Mouse (Mus musculus) hindbrain, postnatal 0 days (tissue): ENCODE data around the gene Atp2a2. TPM values are rescaled to one million over a fixed set of nuclear protein-coding genes. Genes with fewer than 3 reads are reported as not detected.

Source experiments
- ATAC-seq: fragments of 200-750 bp; cut with Nextera tagmentation; 2 replicates; pipeline ENCODE4 v1.8.0; 2017; ENCODE audit warnings: mild to moderate bottlenecking, moderate TSS enrichment, moderate library complexity
- DNase-seq: peaks from one replicate; pipeline ENCODE4 v3.0.0-alpha.2; 2015; ENCODE audit warnings: low spot score
- H3K27ac ChIP-seq: fragments of 300-500 bp; sonication (generic); 2 replicates; pipeline ENCODE4 v1.5.1; 2014; ENCODE audit warnings: mild to moderate bottlenecking
- H3K27me3 ChIP-seq: fragments of 300-500 bp; sonication (generic); 2 replicates; pipeline ENCODE4 v1.6.1; 2014; ENCODE audit warnings: low read length, mixed read lengths; ENCODE audit not compliant: insufficient read depth
- H3K36me3 ChIP-seq: fragments of 300-500 bp; sonication (generic); 2 replicates; pipeline ENCODE4 v1.6.1; 2014; ENCODE audit warnings: low read length, mixed read lengths; ENCODE audit not compliant: insufficient read depth
- H3K4me1 ChIP-seq: fragments of 300-500 bp; sonication (generic); 2 replicates; pipeline ENCODE4 v1.6.1; 2014; ENCODE audit warnings: antibody characterized with exemption, low read length, mixed read lengths; ENCODE audit not compliant: insufficient read depth
- H3K4me2 ChIP-seq: fragments of 300-500 bp; sonication (generic); 2 replicates; pipeline ENCODE4 v1.6.1; 2014; ENCODE audit warnings: low read depth, mild to moderate bottlenecking, low read length, moderate library complexity, mixed read lengths
- H3K4me3 ChIP-seq: fragments of 300-500 bp; sonication (generic); 2 replicates; pipeline ENCODE4 v1.5.1; 2014; ENCODE audit warnings: low read length
- H3K9ac ChIP-seq: fragments of 300-500 bp; sonication (generic); replicated peaks from 2 replicates; pipeline ENCODE4 v1.6.1; 2014; ENCODE audit warnings: mild to moderate bottlenecking, low read length, moderate library complexity, mixed read lengths
- H3K9me3 ChIP-seq: fragments of 300-500 bp; sonication (generic); 2 replicates; pipeline ENCODE4 v1.6.1; 2016; ENCODE audit warnings: low read length, mixed read lengths
- CTCF ChIP-seq: IDR thresholded peaks from 2 replicates; pipeline ENCODE4 v1.5.1; 2016; ENCODE audit warnings: antibody characterized with exemption, control low read depth, low read depth
- WGBS: fragments of 180-500 bp; shearing (Covaris S2); extraction: QIAGEN DNeasy Blood & Tissue Kit; methylation state at CpG from one replicate; pipeline ENCODE4 v1.1.7; 2014; 5-methylcytosine and 5-hydroxymethylcytosine counted together
- polyA plus RNA-seq: library from polyadenylated mRNA; unstranded; fragments of >200 nt; fragmentation: Nextera tagmentation; extraction: Ambion mirVana; gene quantifications from 2 replicates; pipeline ENCODE4 v1.2.1, GENCODE M21; 2015
- total RNA-seq: library from RNA; depleted of rRNA; stranded (reverse); fragments of >200 nt; gene quantifications from 2 replicates; pipeline ENCODE4 v1.2.3, GENCODE M21; 2014

The Atp2a2 gene
- total and polyA plus RNA-seq, 2 experiments from 2014 or later = 47.4 to 200 TPM

- H3K4me3 ChIP-seq = no peak overlapping the region
- H3K9ac ChIP-seq = no peak overlapping the region
- 70% methylated on average over 23 of the region's 23 CpGs for WGBS
- H3K4me2 ChIP-seq = no peak overlapping the region
- no peaks in the 10 kb centered on the region for H3K27me3 ChIP-seq
- no peak; the same call in 1 of the 2 replicates for TF ChIP-seq CTCF
- ATAC-seq = no peak
- DNase-seq = no peak
- H3K9me3 ChIP-seq = no peaks in the 10 kb centered on the region
- H3K27ac ChIP-seq = no peak overlapping the region
- H3K4me1 ChIP-seq = no peaks in the 10 kb centered on the region
- no peaks in the 10 kb centered on the region for H3K36me3 ChIP-seq
Measured at GRCm38 (mm10) chr5:122520254-122521129, 18.5 kb upstream of the Atp2a2 start.

- no peak for TF ChIP-seq CTCF
- no peaks in the 10 kb centered on the region; the same call in 1 of the 2 replicates for H3K4me1 ChIP-seq
- no peaks in the 10 kb centered on the region for H3K36me3 ChIP-seq
- 52% methylated on average over 7 of the region's 7 CpGs for WGBS
- H3K9me3 ChIP-seq = no peaks in the 10 kb centered on the region
- ATAC-seq (no peak), DNase-seq (no peak)
- H3K27me3 ChIP-seq = no peaks in the 10 kb centered on the region
- no peak overlapping the region for H3K4me2 ChIP-seq
- no peak overlapping the region for H3K27ac ChIP-seq
- no peak overlapping the region for H3K4me3 ChIP-seq
- no peak overlapping the region for H3K9ac ChIP-seq
Measured at GRCm38 (mm10) chr5:122519043-122519660, 17.1 kb upstream of the Atp2a2 start.

GRCm38 (mm10) chr5:122518247-122518646 lies 16.2 kb upstream of the Atp2a2 start:
- Histone ChIP-seq H3K4me2 (no peak overlapping the region), H3K27me3 (no peaks in the 10 kb centered on the region), H3K9me3 (no peaks in the 10 kb centered on the region), H3K4me3 (no peak overlapping the region), H3K36me3 (no peaks in the 10 kb centered on the region), H3K4me1 (no peaks in the 10 kb centered on the region; the same call in 1 of the 2 replicates), H3K9ac (no peak overlapping the region), H3K27ac (no peak overlapping the region)
- TF ChIP-seq CTCF = no peak
- WGBS = 23% methylated on average over 8 of the region's 8 CpGs
- ATAC-seq = no peak
- DNase-seq = no peak

GRCm38 (mm10) chr5:122516901-122517300 lies 14.9 kb upstream of the Atp2a2 start:
- Histone ChIP-seq H3K27ac (no peak overlapping the region), H3K9ac (no peak overlapping the region), H3K27me3 (no peaks in the 10 kb centered on the region), H3K9me3 (no peaks in the 10 kb centered on the region), H3K36me3 (no peaks in the 10 kb centered on the region), H3K4me2 (no peak overlapping the region), H3K4me1 (no peaks in the 10 kb centered on the region; the same call in 1 of the 2 replicates), H3K4me3 (no peak overlapping the region)
- DNase-seq (no peak), ATAC-seq (no peak)
- TF ChIP-seq CTCF = no peak
- 87% methylated on average over 5 of the region's 5 CpGs for WGBS

DNA sequence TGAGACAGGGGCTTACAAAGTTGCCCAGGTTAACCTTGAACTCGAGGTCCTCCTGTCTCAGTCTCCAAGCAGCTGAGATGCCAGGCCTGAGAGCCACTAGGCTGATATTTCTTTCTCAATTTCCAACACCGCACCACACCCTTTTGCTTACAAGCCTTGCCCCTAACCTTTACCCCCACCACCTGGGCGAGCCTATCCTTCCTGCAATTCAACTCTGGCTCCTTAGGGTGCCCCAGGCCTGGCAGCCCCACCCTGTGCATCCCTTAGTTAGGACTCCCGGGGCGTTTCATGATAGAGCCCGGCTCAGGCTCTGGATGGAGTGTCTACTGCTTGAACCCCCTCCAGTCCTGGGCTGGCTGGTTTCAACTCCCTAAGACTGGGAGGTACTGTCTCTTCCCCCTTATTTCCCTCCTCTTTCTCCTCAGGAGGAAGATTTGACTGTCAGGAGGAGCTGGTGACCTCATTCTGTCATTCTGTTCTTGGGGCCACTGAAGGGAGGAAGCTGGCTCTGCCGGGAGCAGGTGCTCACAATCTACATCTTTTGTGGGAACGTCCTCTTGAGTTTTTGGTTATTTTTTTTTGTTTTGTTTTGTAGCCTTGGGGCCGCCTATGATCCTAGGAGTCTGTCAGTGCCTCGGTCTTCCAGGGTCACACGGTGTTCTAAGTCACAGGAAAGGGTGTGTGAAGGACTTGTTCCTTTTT lies 14.2 kb upstream of the Atp2a2 start:
- no peak for TF ChIP-seq CTCF
- Histone ChIP-seq H3K4me1 (peaks cover 3% of the 10 kb centered on the region), H3K27me3 (no peaks in the 10 kb centered on the region), H3K36me3 (no peaks in the 10 kb centered on the region), H3K9me3 (no peaks in the 10 kb centered on the region), H3K9ac (no peak overlapping the region), H3K4me2 (no peak overlapping the region), H3K27ac (no peak overlapping the region), H3K4me3 (no peak overlapping the region)
- 74% methylated on average over 11 of the region's 11 CpGs for WGBS
- ATAC-seq (no peak), DNase-seq (no peak)

GRCm38 (mm10) chr5:122514127-122514521 lies 12.1 kb upstream of the Atp2a2 start:
- no peak for TF ChIP-seq CTCF
- H3K9me3 ChIP-seq = no peaks in the 10 kb centered on the region
- 0 out of 2 replicates have a peak overlapping the region, but pooled peaks have one; percentile 8 for H3K4me2 ChIP-seq
- 15% methylated on average over 8 of the region's 8 CpGs for WGBS
- H3K27me3 ChIP-seq = no peaks in the 10 kb centered on the region
- no peak overlapping the region for H3K27ac ChIP-seq
- no peak for DNase-seq
- H3K4me1 ChIP-seq = peaks cover 6% of the 10 kb centered on the region
- no peaks in the 10 kb centered on the region for H3K36me3 ChIP-seq
- no peak overlapping the region for H3K4me3 ChIP-seq
- no peak for ATAC-seq
- no peak overlapping the region for H3K9ac ChIP-seq
